18 mouse cellular contexts compared by ENCODE assay signal in genomic region chr17:69893980-69894379, GRCm38 (mm10).
"Had no signal": no experiment of that assay in that cellular context is flagged by ENCODE, and none has a peak within 500 bp of the region (broad histone marks: within the 10 kb centered on the region; RNA-seq: fewer than 3 reads in every experiment).

No protein-coding gene starts in this region.

- DNase-seq: liver, embryonic 13.5 days; liver, postnatal 0 days; lung, adult 2 months; lung, postnatal 14 days; lung, postnatal 36 days; midbrain, embryonic 14.5 days; right cerebral cortex, postnatal 14 days; thymus, adult 18-20 months; thymus, postnatal 14 days; thymus, postnatal 36 days had no signal

- H3K4me2 ChIP-seq: liver, embryonic 13.5 days; liver, embryonic 15.5 days; lung, embryonic 15.5 days; neural tube, embryonic 12.5 days; stomach, embryonic 15.5 days had no signal

- H3K27ac ChIP-seq: liver, embryonic 13.5 days; liver, embryonic 15.5 days; lung, embryonic 15.5 days; macrophage; neural tube, embryonic 12.5 days; stomach, embryonic 15.5 days; stomach, postnatal 0 days had no signal

- H3K4me3 ChIP-seq: liver, embryonic 13.5 days; liver, embryonic 15.5 days; lung, embryonic 15.5 days; megakaryocyte, embryonic 14.5 days; neural tube, embryonic 12.5 days; stomach, embryonic 15.5 days had no signal

- H3K27me3 ChIP-seq: liver, embryonic 13.5 days; liver, embryonic 15.5 days; lung, embryonic 15.5 days; megakaryocyte, embryonic 14.5 days; neural tube, embryonic 12.5 days; stomach, embryonic 15.5 days had no signal

- H3K4me1 ChIP-seq: liver, embryonic 13.5 days; liver, embryonic 15.5 days; lung, embryonic 15.5 days; megakaryocyte, embryonic 14.5 days; neural tube, embryonic 12.5 days; stomach, embryonic 15.5 days had no signal

- ATAC-seq: liver, postnatal 0 days; lung, postnatal 0 days had no signal

- H3K36me3 ChIP-seq: liver, embryonic 13.5 days; liver, embryonic 15.5 days; lung, embryonic 15.5 days; neural tube, embryonic 12.5 days; stomach, embryonic 15.5 days had no signal

- H3K9me3 ChIP-seq: liver, embryonic 15.5 days; lung, embryonic 15.5 days; neural tube, embryonic 12.5 days; stomach, embryonic 15.5 days had no signal

- H3K9ac ChIP-seq: liver, embryonic 13.5 days; liver, embryonic 15.5 days; liver, postnatal 0 days; lung, embryonic 15.5 days; neural tube, embryonic 12.5 days; stomach, embryonic 15.5 days had no signal
